Comparison of ENCODE assay signal across 19 mouse cellular contexts in the genomic region with DNA sequence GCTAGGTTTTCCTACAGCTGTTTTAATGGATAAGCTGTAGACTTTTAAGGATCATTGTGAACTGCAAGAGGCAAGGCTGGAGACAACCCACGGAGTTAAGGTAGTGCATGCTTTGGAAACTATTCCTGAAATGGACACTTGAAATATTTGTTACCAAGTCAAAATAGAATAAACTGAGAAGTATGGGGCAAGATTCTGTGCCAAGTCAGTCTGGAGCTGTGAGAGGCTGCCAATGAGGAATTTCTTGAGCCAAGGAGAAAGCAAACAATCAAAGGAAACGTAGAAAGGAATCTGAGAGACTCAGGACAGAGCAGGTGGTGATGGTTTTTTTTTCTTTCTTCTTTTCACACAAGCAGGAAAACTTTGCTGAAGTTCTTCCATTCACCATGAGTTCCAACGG.
DNase-seq lines count a peak whose midpoint lies in the region; ATAC-seq lines count a peak whose summit lies in the region.
"Had no signal": no experiment of that assay in that cellular context is flagged by ENCODE, and none has a peak within 500 bp of the region (broad histone marks: within the 10 kb centered on the region; RNA-seq: fewer than 3 reads in every experiment).

No protein-coding gene starts in this region.

- no peak; the same call in 1 of the 2 replicates for ATAC-seq in lung, embryonic 15.5 days (ENCODE audit: borderline replicate concordance, extremely low read depth, low FRiP score, low TSS enrichment)
- ATAC-seq in liver, embryonic 11.5 days (replicated peaks; ENCODE audit: low FRiP score) = no peak
- ATAC-seq: forebrain, embryonic 13.5 days had no signal

- peak overlapping the region; percentile 22; the same call in 1 of the 2 replicates for H3K27ac ChIP-seq in lung, embryonic 15.5 days
- no peak overlapping the region for H3K27ac ChIP-seq in liver, embryonic 11.5 days (ENCODE audit: low read depth, low read length)
- H3K27ac ChIP-seq: embryonic facial prominence, embryonic 13.5 days; forebrain, embryonic 13.5 days; hindbrain, embryonic 10.5 days; hindbrain, embryonic 14.5 days had no signal

- no peak overlapping the region for H3K4me3 ChIP-seq in lung, embryonic 15.5 days
- no peak overlapping the region for H3K4me3 ChIP-seq in liver, embryonic 11.5 days (ENCODE audit: low read depth, low read length)
- H3K4me3 ChIP-seq: embryonic facial prominence, embryonic 13.5 days; forebrain, embryonic 13.5 days; heart, embryonic 12.5 days; hindbrain, embryonic 10.5 days had no signal

- peak; percentile 24 to 37 for DNase-seq in lung, adult 18-20 months
- DNase-seq in lung, postnatal 14 days = peak; percentile 32
- no peak for DNase-seq in liver, embryonic 11.5 days (ENCODE audit: low spot score)
- no peak for DNase-seq in adrenal gland, adult 8-10 months
- no peak for DNase-seq in layer of hippocampus, postnatal 36 days
- DNase-seq in spleen, adult 18-20 months = no peak
- DNase-seq: adrenal gland, postnatal 14 days; cerebellum, adult 11-12 months; cerebellum, adult 9-10 months; cerebellum, postnatal 25 days; gastrocnemius, postnatal 10 days; heart, adult 18-20 months had no signal

- H3K9ac ChIP-seq in lung, embryonic 15.5 days = no peak overlapping the region
- no peak overlapping the region for H3K9ac ChIP-seq in liver, embryonic 11.5 days (ENCODE audit: low read depth, low read length)
- H3K9ac ChIP-seq: embryonic facial prominence, embryonic 13.5 days; forebrain, embryonic 13.5 days; heart, embryonic 12.5 days; hindbrain, embryonic 14.5 days had no signal

- H3K27me3 ChIP-seq in lung, embryonic 15.5 days = no peaks in the 10 kb centered on the region
- no peaks in the 10 kb centered on the region for H3K27me3 ChIP-seq in liver, embryonic 11.5 days (replicated peaks; ENCODE audit: control insufficient read depth, insufficient read depth, low read length)
- H3K27me3 ChIP-seq: embryonic facial prominence, embryonic 13.5 days; forebrain, embryonic 13.5 days; heart, embryonic 12.5 days had no signal

- 23% methylated on average over 3 of the region's 3 CpGs for WGBS in lung, embryonic 15.5 days
- WGBS in liver, embryonic 11.5 days = 65% methylated on average over 3 of the region's 3 CpGs

- no peaks in the 10 kb centered on the region for H3K36me3 ChIP-seq in lung, embryonic 15.5 days
- no peaks in the 10 kb centered on the region for H3K36me3 ChIP-seq in liver, embryonic 11.5 days (ENCODE audit: control insufficient read depth, insufficient read depth, low read length)
- H3K36me3 ChIP-seq: embryonic facial prominence, embryonic 13.5 days; G1E; heart, embryonic 12.5 days; hindbrain, embryonic 10.5 days had no signal

- H3K9me3 ChIP-seq in lung, embryonic 15.5 days = no peaks in the 10 kb centered on the region
- no peaks in the 10 kb centered on the region; the same call in 1 of the 2 replicates for H3K9me3 ChIP-seq in liver, embryonic 11.5 days (ENCODE audit: control insufficient read depth, low read length)
- H3K9me3 ChIP-seq: embryonic facial prominence, embryonic 13.5 days; forebrain, embryonic 13.5 days; G1E; heart, embryonic 12.5 days had no signal

- H3K4me1 ChIP-seq in lung, embryonic 15.5 days = 0 out of 2 replicates have a peak, but pooled peaks cover 5% of the 10 kb centered on the region
- H3K4me1 ChIP-seq in liver, embryonic 11.5 days (replicated peaks; ENCODE audit: control insufficient read depth, insufficient read depth, low read length) = no peaks in the 10 kb centered on the region
- H3K4me1 ChIP-seq: embryonic facial prominence, embryonic 13.5 days; heart, embryonic 12.5 days had no signal

- no peak overlapping the region for H3K4me2 ChIP-seq in lung, embryonic 15.5 days
- no peak overlapping the region for H3K4me2 ChIP-seq in liver, embryonic 11.5 days
- H3K4me2 ChIP-seq: embryonic facial prominence, embryonic 13.5 days; forebrain, embryonic 13.5 days; heart, embryonic 12.5 days; hindbrain, embryonic 14.5 days had no signal

Comparison
In these comparisons a context has a peak if more than half of its experiments do, and no peak if none do; other contexts are left out.
1. DNase-seq: peak in lung, adult 18-20 months (2 of 2) and lung, postnatal 14 days (single experiment); none in liver, embryonic 11.5 days (single experiment), adrenal gland, adult 8-10 months (single experiment), layer of hippocampus, postnatal 36 days (0 of 2) and spleen, adult 18-20 months (0 of 2).